Mouse (Mus musculus): Measurements from ENCODE around the gene Cdkn3.
"Not testable (repeated sequence)": the region's sequence is repeated elsewhere in the genome, so short reads cannot be mapped to it uniquely, and the experiment has no call there.

Cdkn3 gene

DNA sequence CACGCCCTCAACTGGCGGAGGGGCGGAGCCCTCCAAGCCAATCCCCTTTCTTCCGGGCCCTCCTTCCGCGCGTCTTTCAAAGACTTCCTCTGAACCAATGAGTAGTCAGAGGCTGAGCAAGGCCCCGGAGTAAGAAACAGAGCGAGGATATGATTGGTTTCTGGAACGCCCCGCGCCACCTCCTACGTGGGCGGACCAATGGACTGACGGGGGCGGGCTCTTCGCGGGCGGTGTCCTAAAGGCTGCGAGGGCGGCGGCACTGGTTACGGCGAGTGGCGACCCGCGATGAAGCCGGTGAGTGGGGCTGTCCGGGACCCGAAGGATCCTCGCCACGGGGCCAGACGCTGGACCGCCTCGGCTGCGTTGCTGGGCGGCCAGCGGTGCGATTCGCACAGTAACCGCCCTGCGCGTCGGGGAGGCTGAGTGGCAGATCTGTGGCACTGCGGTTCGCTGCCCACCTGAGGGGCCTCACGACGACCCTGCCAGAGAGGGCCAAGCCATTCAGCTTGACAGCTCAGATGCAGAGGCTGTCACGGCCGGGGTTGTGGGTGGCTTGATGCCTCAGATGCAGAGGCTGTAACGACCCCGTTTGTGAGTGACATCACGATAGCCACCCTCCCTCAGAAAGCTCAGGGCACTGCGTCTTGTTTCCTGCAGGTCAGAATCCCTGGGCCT is at the start of gene Cdkn3:
Gene Cdkn3, plus strand, starts transcription at position 187 of the 675 bp plus-strand sequence.
- DNase-seq: peak; percentile 95

DNA sequence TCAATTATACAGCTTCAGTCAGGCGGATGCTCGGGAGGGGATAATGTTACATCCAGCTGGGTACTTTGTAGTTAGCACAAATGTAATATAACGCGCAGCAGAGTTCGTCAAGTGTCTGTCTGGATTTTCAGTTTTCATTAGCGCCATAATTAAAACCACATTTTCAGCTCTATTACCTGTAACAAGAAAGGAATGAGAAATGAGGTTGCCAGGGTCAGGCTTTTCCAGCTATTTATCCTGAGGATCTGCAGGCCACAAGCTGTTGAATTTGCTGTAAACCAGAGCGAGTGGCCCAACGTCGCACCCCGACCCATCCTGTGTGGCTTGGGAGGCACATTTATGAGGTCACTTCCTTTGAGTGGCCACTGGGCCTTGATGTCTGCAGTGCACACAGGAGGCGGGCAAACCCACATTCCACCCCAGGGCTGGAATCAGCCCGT is 41.8 kb upstream of the Cdkn3 start:
- no peak for DNase-seq

DNA sequence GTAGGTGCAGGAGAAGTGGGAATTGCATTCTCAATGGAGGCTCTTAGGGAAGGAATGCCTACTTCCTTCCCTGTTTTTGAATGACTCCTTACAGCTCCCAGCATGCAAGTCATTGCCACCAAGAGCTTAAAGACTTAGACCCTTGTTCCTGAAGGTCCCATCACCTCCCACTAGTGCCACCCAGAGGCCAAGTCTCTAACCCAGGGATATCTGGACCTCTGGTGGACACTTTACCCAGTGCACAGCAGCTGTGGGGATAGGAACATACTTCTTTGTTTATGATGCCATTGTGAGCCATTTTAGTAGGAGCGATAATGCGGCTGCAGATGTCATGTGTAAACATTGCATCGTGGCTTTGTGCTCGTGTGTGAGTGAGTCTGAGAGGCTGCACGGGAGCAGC is 38.3 kb upstream of the Cdkn3 start:
- DNase-seq: peak; percentile 47

DNA sequence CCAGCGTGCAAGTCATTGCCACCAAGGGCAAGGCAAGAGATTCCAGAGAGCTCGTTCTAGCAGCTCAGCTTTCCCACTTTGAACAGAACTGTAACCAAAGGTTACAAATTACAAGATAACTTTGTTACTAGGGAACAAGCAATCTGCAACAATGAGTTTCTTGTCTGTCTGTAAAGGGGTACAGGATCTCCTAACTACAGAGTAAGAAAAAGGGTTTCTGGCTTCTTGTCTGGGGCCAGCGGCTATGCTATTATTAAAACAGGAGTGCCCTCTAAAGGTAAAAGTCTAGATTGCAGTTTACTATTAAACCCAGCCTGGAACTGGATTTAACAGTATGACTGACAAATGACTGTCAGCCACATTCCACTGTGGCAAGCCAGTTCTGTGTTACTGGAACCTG is 36.5 kb upstream of the Cdkn3 start:
- DNase-seq: no peak

DNA sequence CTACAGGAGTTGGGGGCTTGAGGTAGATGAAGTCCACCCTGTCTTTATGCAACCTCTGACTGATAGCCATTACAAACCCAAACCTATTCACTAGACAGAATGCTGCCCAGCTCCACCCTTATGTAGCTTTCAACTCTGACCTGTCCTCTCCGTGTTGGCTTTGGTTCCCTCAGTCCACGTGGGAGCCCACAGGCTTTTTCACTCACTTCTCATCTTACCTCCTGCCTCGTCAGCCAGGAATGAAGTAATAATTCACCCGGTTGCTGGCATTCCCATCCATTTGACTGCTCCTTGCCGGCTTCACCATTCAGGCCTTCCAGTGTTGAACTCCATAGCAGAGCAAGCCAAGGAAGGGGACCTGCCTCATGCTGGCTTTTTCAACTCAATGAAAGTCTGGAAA is 35.4 kb upstream of the Cdkn3 start:
- no peak for DNase-seq

DNA sequence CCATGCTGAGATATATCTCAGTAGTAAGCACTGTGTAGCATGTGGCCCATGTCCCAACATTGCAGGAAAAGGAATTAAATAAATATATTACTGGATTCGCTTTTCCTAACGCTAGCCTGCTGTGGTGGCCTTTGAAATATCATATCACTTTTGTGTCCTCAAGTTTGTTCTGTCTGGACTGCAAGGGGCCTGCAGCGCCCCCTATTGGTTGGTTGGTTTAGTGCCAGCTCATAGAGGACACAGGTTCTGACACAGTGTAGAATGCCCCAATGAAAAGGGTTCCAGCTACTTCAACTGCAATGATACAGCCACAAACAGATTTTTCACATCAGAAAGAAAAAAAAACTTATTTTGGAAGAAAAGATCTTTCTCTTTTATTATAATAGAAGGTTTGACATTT is 34.6 kb upstream of the Cdkn3 start:
- peak; percentile 69 for DNase-seq

DNA sequence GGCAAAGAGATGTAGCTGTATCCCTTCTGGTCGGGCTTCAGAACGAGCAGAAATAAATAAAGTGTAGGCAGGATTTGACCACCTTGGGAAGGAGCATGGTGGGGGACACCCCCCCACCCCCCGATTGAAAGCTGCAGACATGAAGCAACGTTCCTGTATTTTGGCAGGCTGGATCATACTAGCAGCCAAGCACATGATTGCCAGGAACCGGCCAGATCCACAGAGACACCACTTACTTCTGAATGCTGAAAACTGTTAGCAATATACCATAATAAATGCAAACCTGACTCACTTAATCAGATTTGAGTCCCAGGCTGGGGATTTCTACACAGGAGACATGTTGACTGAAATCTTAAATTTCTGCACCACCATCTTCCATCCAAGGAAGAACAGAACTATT is 26.1 kb upstream of the Cdkn3 start:
- DNase-seq: no peak

DNA sequence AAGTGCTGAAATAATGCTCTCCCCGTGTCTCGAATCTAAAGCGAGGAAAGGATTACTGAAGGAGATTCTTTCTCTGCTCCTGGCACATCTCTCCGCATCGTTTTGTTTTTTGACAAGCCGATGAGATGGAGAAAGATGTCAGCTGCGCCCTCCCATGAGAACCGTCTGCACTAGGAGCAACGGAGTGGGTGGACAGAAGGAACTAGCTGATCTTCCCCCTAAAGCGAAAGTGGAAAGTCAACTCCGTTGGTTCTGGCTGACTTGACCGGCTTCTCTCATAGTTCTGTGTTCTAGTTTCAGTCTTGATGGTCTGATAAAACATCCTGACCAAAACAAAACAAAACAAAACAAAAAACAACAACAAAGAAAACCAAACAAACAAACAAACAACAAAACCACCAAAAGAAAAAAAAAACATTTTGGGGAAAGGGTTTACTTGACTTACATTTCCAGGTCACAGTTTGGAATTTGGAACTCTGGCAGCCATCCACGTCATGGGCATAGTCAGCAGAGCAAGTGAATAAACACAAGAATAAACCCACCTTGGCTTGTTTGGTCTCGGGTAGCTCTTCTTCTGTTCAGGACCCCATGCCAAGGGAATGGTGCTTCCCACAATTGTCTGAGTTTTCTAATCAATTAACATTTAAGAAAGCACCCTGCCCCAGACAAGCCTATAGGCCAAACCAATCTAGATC is 25.4 kb upstream of the Cdkn3 start:
- no peak for DNase-seq

DNA sequence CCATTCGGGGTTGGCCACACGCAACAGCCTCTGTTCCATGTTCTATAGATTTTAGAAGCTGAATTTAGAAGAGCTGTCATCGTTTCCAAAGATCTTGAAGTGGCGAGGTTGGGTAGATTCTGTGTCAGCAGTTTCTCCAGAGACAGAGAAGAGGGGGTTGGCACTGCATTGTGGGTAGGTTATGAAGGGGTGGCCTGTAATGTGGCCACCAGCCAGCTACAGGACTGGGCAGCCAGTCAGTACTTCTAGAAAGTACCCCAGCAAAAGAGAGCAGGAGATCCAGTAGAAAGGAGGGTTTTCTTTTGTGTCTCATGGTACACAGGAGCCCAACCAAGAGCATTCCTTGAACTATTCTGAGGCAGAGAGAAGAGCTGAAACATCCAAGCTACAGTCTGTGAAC is 24.0 kb upstream of the Cdkn3 start:
- no peak for DNase-seq

DNA sequence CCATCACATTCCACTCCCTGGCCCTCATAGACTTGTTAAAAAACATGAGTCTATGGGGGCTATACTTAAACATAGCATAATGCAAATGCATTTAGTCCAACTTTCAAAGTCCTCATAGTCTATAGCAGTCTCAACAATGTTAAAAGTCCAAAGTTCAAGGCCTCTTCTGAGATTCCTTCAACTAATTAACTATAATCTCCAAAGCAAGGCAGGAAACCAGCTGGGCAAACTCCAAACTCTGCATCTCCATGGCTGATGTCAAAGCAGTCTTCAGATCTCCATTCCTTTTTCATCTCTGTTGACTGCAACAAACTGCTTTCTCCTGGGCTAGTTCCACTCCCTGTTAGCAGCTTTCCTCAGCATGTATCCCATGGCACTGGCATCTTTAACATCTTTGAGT is 23.0 kb upstream of the Cdkn3 start:
- DNase-seq: not testable (repeated sequence)

DNA sequence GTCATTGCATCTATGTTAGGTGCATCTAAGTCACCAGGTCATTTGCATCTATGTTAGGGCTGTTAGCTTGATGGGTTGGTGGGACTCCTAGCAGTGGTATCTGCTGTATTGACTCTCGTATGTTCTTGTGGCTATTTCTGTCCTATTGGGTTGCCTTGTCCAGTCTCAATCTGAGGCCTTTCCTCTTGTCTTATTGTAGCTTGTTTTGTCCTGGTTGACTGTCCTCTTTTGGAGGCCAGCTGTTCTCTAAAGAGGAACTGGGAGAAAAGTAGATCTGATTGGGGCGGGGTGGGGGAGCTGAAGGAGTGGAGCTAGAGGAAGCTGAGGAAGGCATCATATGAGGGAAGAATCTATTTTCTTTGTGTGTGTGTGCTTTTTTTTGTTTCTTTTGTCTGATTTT is 17.7 kb upstream of the Cdkn3 start:
- DNase-seq: no peak

DNA sequence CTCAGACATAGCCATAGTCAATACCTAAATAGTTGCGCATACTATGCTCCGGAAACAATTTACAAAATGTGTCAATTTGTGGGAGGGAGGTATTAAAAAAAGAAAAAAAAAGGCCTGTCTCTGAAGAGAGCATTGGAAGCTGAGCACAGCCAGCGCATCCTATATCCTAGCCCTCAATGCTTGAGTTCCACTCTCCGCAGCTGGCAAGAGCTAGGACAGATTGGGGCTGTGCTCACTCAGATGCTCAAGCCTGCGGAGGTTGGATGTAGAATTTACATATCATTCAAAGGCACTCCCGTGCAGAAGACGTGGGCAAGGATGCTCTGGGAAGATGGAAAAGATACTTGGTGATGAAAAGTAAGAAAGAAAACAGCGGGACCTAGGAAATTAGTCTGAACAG is 14.9 kb upstream of the Cdkn3 start:
- no peak for DNase-seq

DNA sequence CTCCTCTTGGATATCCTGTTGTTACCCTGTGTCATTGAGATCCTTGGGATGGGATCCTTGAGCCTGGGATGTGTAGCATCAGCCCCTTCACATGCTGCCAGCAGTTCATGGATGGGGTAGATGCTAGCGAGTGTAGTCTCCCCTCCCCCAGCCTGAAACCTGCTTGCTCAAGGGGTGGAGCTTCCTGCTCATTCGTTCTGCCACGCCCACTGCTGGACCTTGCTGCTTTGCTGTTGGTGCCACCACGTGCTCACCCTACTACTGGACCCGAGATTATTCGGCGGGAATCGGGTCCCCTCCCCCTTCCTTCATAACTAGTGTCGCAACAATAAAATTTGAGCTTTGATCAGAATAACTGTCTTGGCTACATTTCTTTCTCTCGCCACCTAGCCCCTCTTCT is 6.0 kb upstream of the Cdkn3 start:
- not testable (repeated sequence) for DNase-seq

DNA sequence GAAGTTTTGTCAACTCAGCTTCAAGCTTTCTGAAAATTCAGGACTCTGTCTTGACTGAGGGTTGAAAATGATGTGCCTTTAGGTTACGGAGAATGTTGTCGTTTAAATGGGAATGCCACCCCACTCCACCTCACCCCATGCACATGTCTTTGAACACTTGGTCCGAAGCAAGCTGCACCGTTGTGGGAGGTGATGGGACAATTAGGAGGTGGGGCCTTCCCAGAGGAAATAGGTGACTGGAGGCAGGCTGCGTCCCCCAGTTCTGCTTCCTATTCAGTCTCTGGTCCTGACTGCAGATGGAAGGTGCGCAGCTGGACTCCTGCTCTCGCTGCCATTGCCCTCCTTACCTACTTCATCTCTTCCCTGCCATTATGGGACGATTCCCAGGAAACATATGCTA is 4.5 kb upstream of the Cdkn3 start:
- DNase-seq: no peak

DNA sequence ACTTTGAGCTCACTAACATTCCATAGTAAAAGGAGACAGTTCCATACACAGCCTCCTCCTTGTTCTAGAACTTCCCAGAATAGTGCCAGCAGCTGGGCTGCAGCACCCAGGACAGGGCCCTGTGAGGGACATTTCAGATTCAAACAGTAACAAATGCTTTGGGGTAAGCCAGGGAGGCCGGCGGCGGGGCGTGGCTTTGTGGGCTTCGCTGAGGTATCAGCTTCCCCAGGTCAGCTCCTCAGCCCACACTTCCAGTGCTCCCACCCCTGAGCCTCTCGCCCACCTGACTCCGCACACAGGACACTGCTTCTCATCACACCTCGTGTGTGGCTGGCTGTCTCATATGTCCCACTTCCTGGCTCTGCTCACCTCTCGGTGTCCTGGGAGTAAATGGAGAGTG is 2.6 kb upstream of the Cdkn3 start:
- DNase-seq: no peak

DNA sequence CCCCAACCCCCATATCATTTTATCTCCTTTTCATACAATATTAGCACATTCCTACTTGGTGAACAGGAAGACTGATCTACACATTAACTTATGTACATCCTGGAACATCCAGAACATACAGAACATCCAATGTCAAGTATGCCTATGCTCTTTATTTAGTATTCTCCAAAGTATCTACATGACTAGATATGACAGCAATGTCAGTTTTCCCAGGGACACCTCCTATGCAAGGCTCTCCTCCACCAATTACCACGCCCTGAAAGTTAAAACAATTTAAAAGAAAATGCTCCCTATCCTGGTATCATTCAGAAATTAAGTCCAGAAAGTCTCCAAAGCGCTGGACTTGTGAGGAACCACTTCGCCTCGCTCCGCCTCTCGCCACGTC is 379 bp upstream of the Cdkn3 start:
- DNase-seq: no peak

DNA sequence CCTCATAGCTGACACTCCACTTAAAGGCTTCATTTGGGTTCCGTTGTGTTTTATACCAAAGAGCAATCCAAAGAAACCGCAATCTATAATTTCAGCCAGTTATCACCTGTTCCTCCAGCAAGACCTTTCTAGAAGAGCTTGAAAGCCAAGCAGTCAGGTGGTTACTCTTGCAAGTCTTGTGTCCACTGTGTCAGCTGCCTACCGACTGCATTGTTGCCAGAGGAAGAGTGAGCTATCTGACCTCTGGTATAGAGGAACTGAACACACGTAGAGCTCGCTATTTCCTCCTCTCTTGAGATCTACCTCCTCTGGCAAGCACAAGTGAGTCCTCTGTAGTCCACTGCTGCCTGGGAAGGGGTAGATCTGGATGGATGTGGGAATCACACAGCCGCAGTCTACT is 845 bp downstream of the Cdkn3 start:
- DNase-seq: peak; percentile 39

DNA sequence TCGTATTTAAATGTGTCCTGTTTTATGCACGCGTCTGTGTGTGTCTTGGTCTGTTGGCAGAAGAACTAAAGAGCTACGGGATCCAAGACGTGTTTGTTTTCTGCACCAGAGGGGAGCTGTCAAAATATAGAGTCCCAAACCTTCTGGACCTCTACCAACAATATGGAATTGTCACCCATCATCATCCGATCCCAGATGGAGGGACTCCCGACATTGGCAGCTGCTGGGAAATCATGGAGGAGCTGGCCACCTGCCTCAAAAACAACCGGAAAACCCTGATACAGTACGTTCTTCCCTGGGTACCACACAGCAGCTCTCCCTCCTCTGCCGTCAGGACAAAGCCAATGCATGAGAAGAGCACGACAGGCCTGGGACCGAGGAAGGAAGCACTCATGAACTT is 6.8 kb downstream of the Cdkn3 start:
- no peak for DNase-seq

DNA sequence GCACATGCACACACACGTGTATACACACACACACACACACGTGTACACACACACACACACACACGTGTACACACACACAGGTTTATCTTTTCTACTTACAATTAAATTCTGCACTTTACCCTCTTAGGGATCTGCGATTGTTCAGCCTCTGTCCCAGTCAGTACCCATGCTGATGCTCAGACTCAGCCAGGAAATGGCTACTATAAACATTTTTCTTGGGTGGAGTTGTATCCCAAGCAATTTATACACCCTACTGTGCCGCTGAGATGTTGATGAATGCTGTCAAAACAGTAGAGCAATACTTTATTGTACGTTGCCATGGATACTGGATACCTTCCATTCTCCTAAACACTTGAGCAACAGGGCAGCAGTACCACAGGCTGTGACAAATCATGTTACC is 9.7 kb downstream of the Cdkn3 start:
- DNase-seq: no peak

DNA sequence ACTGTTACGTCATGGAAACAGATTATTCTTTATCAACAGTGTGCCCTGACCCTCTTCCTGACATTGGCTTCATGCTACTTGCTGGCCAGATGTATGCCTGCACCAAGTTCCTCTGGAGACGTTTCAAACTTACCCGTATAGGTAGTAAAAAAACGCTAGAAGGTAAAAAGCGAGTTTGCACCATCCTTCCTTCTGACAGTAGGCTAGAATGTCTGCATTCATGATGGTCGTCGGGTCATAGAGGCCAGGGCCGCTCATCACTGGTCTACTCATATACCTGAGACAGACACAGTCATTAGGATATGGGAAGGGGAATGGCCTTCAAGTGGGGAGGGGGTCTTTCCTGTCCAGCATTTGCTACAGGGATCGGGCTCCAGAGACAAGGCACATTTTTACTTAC is 18.4 kb downstream of the Cdkn3 start:
- no peak for DNase-seq

DNA sequence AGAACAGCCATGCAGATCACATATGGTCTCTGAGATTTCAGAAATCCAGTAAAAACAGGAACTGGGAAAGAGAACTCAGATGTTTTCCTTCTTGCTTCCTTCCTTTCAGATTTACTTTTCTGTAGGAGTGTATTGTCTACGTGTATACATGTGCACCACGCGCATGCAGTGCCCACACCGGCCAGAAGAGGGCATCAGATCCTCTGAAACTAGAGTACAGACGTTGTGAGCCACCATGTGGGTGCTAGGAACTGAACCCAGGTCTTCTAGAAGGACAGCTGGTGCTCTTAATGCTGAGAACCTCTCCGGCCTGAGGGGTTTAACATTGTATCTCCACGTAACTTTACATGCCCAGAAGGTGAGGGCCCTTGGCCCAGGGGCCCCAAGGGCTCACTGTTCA is 18.9 kb downstream of the Cdkn3 start:
- DNase-seq: peak; percentile 22

DNA sequence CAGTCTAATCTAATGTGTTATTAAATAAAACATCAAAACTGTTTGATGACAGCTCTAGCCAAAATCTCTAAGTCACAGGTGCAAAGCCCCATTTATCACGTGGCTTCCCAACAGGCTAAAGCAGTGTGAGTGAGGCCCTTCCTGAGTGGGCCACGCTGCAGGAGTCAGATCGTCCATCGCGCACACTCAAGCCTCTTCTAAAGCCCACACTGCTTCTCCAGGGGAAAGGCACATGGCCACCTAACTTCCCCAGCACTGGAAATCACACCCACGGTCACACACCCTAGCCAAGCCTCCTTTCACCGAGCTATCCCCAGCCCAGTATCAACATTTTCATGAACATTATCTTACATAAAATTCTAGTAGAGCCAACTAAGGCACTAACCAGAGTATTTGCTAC is 20.7 kb downstream of the Cdkn3 start:
- no peak for DNase-seq

DNA sequence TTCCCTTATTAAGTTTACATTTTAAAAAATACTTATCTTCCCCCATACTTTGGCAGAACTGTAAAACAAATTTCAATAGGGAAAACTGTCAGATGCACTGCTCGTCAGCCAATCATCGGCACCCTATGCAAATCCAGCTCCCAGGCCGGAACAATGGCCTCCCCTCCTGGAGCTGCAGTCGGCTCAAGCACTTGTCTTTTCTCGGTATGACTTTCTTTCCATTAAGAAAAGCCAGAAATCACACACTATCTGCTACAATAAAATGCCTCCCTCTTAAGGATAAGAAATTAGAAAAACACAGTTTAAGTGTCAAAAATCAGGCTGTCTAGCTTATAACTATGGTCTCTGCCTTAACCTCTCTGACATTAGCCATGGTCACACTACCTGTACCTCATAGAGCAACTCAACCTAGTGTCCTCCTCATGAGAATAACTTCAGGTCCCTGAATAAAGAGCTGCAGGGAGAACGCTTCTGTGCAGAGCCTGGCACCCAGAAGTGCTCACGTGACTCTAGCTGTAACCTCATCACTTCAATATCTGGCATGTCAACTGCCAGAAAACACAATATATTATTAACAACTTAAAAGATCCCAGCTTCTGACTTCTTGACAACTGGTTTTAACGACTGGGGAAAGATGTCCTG is 22.0 kb downstream of the Cdkn3 start:
- DNase-seq: no peak

DNA sequence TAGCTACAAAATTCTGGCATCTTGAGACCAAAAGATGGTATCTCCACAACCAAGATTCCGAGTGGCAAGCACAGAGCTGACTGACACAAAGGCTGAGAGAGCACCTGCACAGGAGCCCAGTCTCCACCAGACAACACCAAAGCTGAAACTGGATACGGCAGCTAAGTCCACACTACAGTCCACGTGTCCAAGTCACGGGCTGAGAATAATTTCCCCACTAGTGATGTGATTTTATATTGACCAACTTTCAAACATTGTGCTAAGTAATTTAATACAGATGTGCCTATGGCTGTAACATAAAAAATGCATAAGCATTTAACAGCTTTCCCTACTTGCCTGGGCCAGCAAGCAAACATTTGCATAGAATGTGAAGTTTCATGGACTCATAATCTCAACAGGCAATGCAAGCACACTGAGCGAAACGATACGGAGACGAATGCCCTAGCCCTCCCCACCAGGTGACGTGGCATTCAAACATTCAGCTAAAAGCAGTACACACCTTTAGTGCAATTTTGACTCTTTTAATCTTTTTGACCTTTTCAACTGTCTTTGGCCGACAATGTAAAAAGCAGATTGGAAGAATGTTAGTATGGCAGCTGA is 23.1 kb downstream of the Cdkn3 start:
- no peak for DNase-seq
